In the genomic region with DNA sequence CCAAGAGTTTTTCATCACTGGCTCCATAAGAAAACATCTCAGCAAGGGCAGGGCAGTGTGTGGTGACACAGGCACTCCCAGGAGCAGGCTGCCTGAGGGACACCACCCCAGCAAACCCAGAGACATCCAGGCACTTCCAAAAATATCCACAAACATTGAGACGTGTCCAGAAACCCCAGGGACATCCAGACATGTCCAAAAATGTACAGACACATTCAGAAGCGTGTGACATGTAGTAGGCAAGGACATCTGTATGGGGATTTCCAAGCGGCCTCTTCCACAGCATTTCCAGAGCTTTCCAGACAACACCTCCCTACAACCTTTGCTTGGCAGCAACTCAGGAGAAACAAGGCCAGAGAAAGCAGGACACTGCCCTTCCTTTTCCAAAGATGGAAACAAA, we compare ENCODE assay signal across 12 mouse cellular contexts.
"Had no signal": no experiment of that assay in that cellular context is flagged by ENCODE, and none has a peak within 500 bp of the region (broad histone marks: within the 10 kb centered on the region; RNA-seq: fewer than 3 reads in every experiment).

No protein-coding gene starts in this region.

- H3K4me2 ChIP-seq: limb, embryonic 15.5 days; liver, embryonic 12.5 days; lung, embryonic 14.5 days; neural tube, embryonic 15.5 days had no signal

- H3K4me1 ChIP-seq: limb, embryonic 15.5 days; liver, embryonic 12.5 days had no signal

- ATAC-seq: liver, embryonic 12.5 days had no signal

- H3K27ac ChIP-seq: limb, embryonic 15.5 days; liver, embryonic 12.5 days; midbrain, embryonic 10.5 days; neural tube, embryonic 15.5 days had no signal

- H3K9me3 ChIP-seq: limb, embryonic 15.5 days; liver, embryonic 12.5 days; midbrain, embryonic 10.5 days; neural tube, embryonic 15.5 days had no signal

- H3K4me3 ChIP-seq: limb, embryonic 15.5 days; liver, embryonic 12.5 days; midbrain, embryonic 10.5 days; myocyte; neural tube, embryonic 15.5 days had no signal

- H3K27me3 ChIP-seq: limb, embryonic 15.5 days; liver, embryonic 12.5 days had no signal

- H3K36me3 ChIP-seq: limb, embryonic 15.5 days; liver, embryonic 12.5 days; midbrain, embryonic 10.5 days; neural tube, embryonic 15.5 days had no signal

- H3K9ac ChIP-seq: limb, embryonic 15.5 days; liver, embryonic 12.5 days; lung, embryonic 14.5 days; neural tube, embryonic 15.5 days had no signal

- DNase-seq: kidney, postnatal 25 days; lung, embryonic 14.5 days; midbrain, embryonic 14.5 days; right cerebral cortex, adult 18-20 months; right cerebral cortex, postnatal 25 days; thymus, adult 18-20 months; thymus, postnatal 14 days had no signal
